Mouse (Mus musculus) heart, postnatal 14 days (tissue): ENCODE data around the gene Retnla. TPM values are rescaled to one million over a fixed set of nuclear protein-coding genes. Genes with fewer than 3 reads are reported as not detected.

Source experiments
- DNase-seq, 2 experiments: peaks; one replicate each; pipeline ENCODE4 v3.0.0; 2021 to 2022
- intact Hi-C: fragments of 180-260 bp; cut with DNase I; formaldehyde crosslinking; loops from one replicate; pipeline ENCODE4 v1.15.1; 2025
- total RNA-seq, 2 experiments: library from RNA; stranded (reverse); gene quantifications; 2 replicates each; pipeline ENCODE4 v1.2.3; 2021

Retnla gene
- total RNA-seq, 2 experiments from 2014 or later: 3.7 to 6.8 TPM

DNA sequence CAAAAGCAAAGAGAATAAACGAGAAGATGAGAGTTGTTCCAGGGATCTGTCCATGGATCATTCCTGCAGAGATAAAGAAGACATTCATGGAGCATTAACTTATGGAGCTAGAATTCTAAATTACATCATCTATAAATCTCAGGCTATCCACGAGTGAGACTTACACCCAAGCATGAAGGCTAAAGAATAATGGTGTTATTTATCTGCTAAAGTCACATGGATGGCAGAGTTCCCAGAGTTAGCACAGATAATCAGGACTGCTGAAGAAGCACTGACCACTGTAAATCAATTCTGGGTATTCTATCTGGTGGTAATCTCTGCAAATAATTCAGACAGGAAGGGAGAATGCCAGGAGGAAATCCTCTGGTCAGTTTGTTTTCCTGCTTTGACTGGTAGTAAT lies 48.4 kb downstream of the Retnla start:
- intact Hi-C loops: no loop called here
- DNase-seq: no peak

Other genes with a start within 250 kb of the Retnla start
- gene Trat1, start 70.5 kb upstream of the Retnla start, total RNA-seq: 1 to 10 TPM in 1 of 2 experiments, under 1 TPM in 1; 0.17 to 1.5 TPM
- not detected for gene Retnlb, start 25.7 kb upstream of the Retnla start, total RNA-seq
- gene Retnlg, start 30.1 kb downstream of the Retnla start, total RNA-seq: 1 to 10 TPM; 1.1 to 1.2 TPM
- gene Dzip3, start 151.6 kb downstream of the Retnla start, total RNA-seq: 1 to 10 TPM; 8.2 to 8.3 TPM
- gene Cip2a, start 151.6 kb downstream of the Retnla start, total RNA-seq: 1 to 10 TPM; 2.0 to 4.2 TPM
- not detected for gene Myh15, start 214.9 kb downstream of the Retnla start, total RNA-seq